Mouse (Mus musculus): ENCODE results near the gene Twnk. TPM values are rescaled to one million over a fixed set of nuclear protein-coding genes. Genes with fewer than 3 reads are reported as not detected.
A peak's percentile ranks its signal among the peaks of the same experiment; 100 is the strongest.
"Not testable (repeated sequence)": the region's sequence is repeated elsewhere in the genome, so short reads cannot be mapped to it uniquely, and the experiment has no call there.

Gene Twnk
- polyA plus RNA-seq, 1 experiment from 2014 or later: 39.2 TPM

- Histone ChIP-seq H3K27ac (0 out of 2 replicates have a peak overlapping the region, but pooled peaks have one; percentile 8), H3K36me3 (peaks cover 31% of the 10 kb centered on the region), H3K4me3 (0 out of 2 replicates have a peak overlapping the region, but pooled peaks have one; percentile 16), H3K4me1 (peaks cover 71% of the 10 kb centered on the region), H3K9me3 (replicated peaks) (no peaks in the 10 kb centered on the region), H3K27me3 (ENCODE audit: low read depth, poor library complexity, severe bottlenecking) (0 out of 2 replicates have a peak, but pooled peaks cover 2% of the 10 kb centered on the region)
- 43% methylated on average over 20 of the region's 20 CpGs for WGBS
- peak; percentile 82 for DNase-seq (ENCODE audit: low spot score)
These were observed 25.6 kb downstream of the Twnk start for GRCm38 (mm10) chr19:45030746-45031693.

- 27% methylated on average over 4 of the region's 4 CpGs for whole genome bisulfite sequencing
- peaks cover 72% of the 10 kb centered on the region for H3K4me1 ChIP-seq
- H3K27ac ChIP-seq: no peak overlapping the region
- peaks cover 10% of the 10 kb centered on the region; the same call in 1 of the 2 replicates for H3K27me3 ChIP-seq (ENCODE audit: low read depth, poor library complexity, severe bottlenecking)
- H3K4me3 ChIP-seq: no peak overlapping the region
- H3K36me3 ChIP-seq: peaks cover 23% of the 10 kb centered on the region
- H3K9me3 ChIP-seq (replicated peaks): no peaks in the 10 kb centered on the region
- DNase-seq (ENCODE audit: low spot score): peak; percentile 82
These were observed 26.3 kb downstream of the Twnk start for GRCm38 (mm10) chr19:45031780-45032179.

- 57% methylated on average over 17 of the region's 17 CpGs for WGBS
- no peak for DNase-seq (ENCODE audit: low spot score)
- H3K4me1 ChIP-seq: peaks cover 71% of the 10 kb centered on the region
These were observed 27.3 kb downstream of the Twnk start for GRCm38 (mm10) chr19:45032570-45033332.

GRCm38 (mm10) chr19:45036867-45037266 lies 31.4 kb downstream of the Twnk start:
- H3K36me3 ChIP-seq: no peaks in the 10 kb centered on the region
- no peak overlapping the region for H3K4me3 ChIP-seq
- H3K9me3 ChIP-seq (replicated peaks): no peaks in the 10 kb centered on the region
- 0 out of 2 replicates have a peak overlapping the region, but pooled peaks have one; percentile 44 for H3K27ac ChIP-seq
- peaks cover 44% of the 10 kb centered on the region for H3K4me1 ChIP-seq
- WGBS: 29% methylated on average over 16 of the region's 16 CpGs
- DNase-seq (ENCODE audit: low spot score): no peak
- peaks cover 50% of the 10 kb centered on the region for H3K27me3 ChIP-seq (ENCODE audit: low read depth, poor library complexity, severe bottlenecking)

More at GRCm38 (mm10) chr19:45032570-45033332, 27.3 kb downstream of the Twnk start:
- H3K4me3 ChIP-seq: no peak overlapping the region
- H3K27ac ChIP-seq: no peak overlapping the region
- H3K9me3 ChIP-seq (replicated peaks): no peaks in the 10 kb centered on the region
- peaks cover 14% of the 10 kb centered on the region for H3K36me3 ChIP-seq
- peaks cover 16% of the 10 kb centered on the region; the same call in 1 of the 2 replicates for H3K27me3 ChIP-seq (ENCODE audit: low read depth, poor library complexity, severe bottlenecking)

GRCm38 (mm10) chr19:45038198-45038597 lies 32.7 kb downstream of the Twnk start:
- WGBS: 95% methylated on average over 7 of the region's 7 CpGs
- not testable (repeated sequence) for DNase-seq (ENCODE audit: low spot score); H3K4me3 ChIP-seq; H3K27ac ChIP-seq; H3K36me3 ChIP-seq; H3K9me3 ChIP-seq (replicated peaks)
- peaks cover 36% of the 10 kb centered on the region for H3K4me1 ChIP-seq
- H3K27me3 ChIP-seq (ENCODE audit: low read depth, poor library complexity, severe bottlenecking): peaks cover 63% of the 10 kb centered on the region

GRCm38 (mm10) chr19:45040214-45040613 lies 34.8 kb downstream of the Twnk start:
- peaks cover 20% of the 10 kb centered on the region for H3K4me1 ChIP-seq
- no peaks in the 10 kb centered on the region for H3K9me3 ChIP-seq (replicated peaks)
- DNase-seq (ENCODE audit: low spot score): no peak
- peak overlapping the region; percentile 19; the same call in 1 of the 2 replicates for H3K27ac ChIP-seq
- H3K27me3 ChIP-seq (ENCODE audit: low read depth, poor library complexity, severe bottlenecking): peaks cover 83% of the 10 kb centered on the region
- H3K36me3 ChIP-seq: no peaks in the 10 kb centered on the region
- H3K4me3 ChIP-seq: no peak overlapping the region
- WGBS: 48% methylated on average over 13 of the region's 13 CpGs

GRCm38 (mm10) chr19:45044389-45044927 lies 39.0 kb downstream of the Twnk start:
- H3K9me3 ChIP-seq (replicated peaks): no peaks in the 10 kb centered on the region
- H3K27me3 ChIP-seq (ENCODE audit: low read depth, poor library complexity, severe bottlenecking): peaks cover 86% of the 10 kb centered on the region
- H3K36me3 ChIP-seq: no peaks in the 10 kb centered on the region
- DNase-seq (ENCODE audit: low spot score): no peak
- no peak overlapping the region for H3K4me3 ChIP-seq
- WGBS: 68% methylated on average over 11 of the region's 11 CpGs
- H3K4me1 ChIP-seq: peaks cover 35% of the 10 kb centered on the region
- H3K27ac ChIP-seq: no peak overlapping the region

- 38% methylated on average over 15 of the region's 15 CpGs for WGBS
- H3K4me1 ChIP-seq: peaks cover 35% of the 10 kb centered on the region
- H3K27me3 ChIP-seq (ENCODE audit: low read depth, poor library complexity, severe bottlenecking): peaks cover 86% of the 10 kb centered on the region
- no peak overlapping the region for H3K27ac ChIP-seq
- no peak overlapping the region for H3K4me3 ChIP-seq
- H3K36me3 ChIP-seq: no peaks in the 10 kb centered on the region
- H3K9me3 ChIP-seq (replicated peaks): no peaks in the 10 kb centered on the region
- DNase-seq (ENCODE audit: low spot score): no peak
These were observed 39.8 kb downstream of the Twnk start for GRCm38 (mm10) chr19:45045236-45045635.

GRCm38 (mm10) chr19:45045651-45046050 lies 40.2 kb downstream of the Twnk start, which contains the start of gene Pdzd7:
TSS of gene Pdzd7 (minus strand) at chr19:45045717.
- 76% methylated on average over 5 of the region's 5 CpGs for WGBS
- Histone ChIP-seq H3K27me3 (ENCODE audit: low read depth, poor library complexity, severe bottlenecking) (peaks cover 86% of the 10 kb centered on the region), H3K9me3 (replicated peaks) (no peaks in the 10 kb centered on the region), H3K4me3 (peak within 1 kb of the TSS; percentile 55), H3K36me3 (no peaks in the 10 kb centered on the region), H3K4me1 (peaks cover 35% of the 10 kb centered on the region), H3K27ac (no peak within 1 kb of the TSS)
- no peak for DNase-seq (ENCODE audit: low spot score)

GRCm38 (mm10) chr19:45046523-45047321 lies 41.3 kb downstream of the Twnk start:
- Histone ChIP-seq H3K27me3 (ENCODE audit: low read depth, poor library complexity, severe bottlenecking) (peaks cover 77% of the 10 kb centered on the region), H3K4me1 (peaks cover 31% of the 10 kb centered on the region), H3K27ac (peak overlapping the region; percentile 74; the same call in 1 of the 2 replicates), H3K4me3 (peak overlapping the region; percentile 55), H3K9me3 (replicated peaks) (no peaks in the 10 kb centered on the region), H3K36me3 (no peaks in the 10 kb centered on the region)
- WGBS: 2% methylated on average over 34 of the region's 34 CpGs
- DNase-seq (ENCODE audit: low spot score): peak; percentile 71

- Histone ChIP-seq H3K4me3 (peak within 1 kb of the TSS; percentile 55), H3K4me1 (peaks cover 31% of the 10 kb centered on the region), H3K9me3 (replicated peaks) (no peaks in the 10 kb centered on the region), H3K27me3 (ENCODE audit: low read depth, poor library complexity, severe bottlenecking) (peaks cover 70% of the 10 kb centered on the region), H3K36me3 (peaks cover 6% of the 10 kb centered on the region; the same call in 1 of the 2 replicates), H3K27ac (peak within 1 kb of the TSS; percentile 74)
- WGBS: 1% methylated on average over 26 of the region's 26 CpGs
- peak; percentile 83 for DNase-seq (ENCODE audit: low spot score)
These were observed 42.0 kb downstream of the Twnk start, which contains the start of gene Sfxn3 for GRCm38 (mm10) chr19:45047417-45047934. TSS of gene Sfxn3 (plus strand) at chr19:45047503.
